23 mouse cellular contexts compared by ENCODE assay signal in the genomic region with DNA sequence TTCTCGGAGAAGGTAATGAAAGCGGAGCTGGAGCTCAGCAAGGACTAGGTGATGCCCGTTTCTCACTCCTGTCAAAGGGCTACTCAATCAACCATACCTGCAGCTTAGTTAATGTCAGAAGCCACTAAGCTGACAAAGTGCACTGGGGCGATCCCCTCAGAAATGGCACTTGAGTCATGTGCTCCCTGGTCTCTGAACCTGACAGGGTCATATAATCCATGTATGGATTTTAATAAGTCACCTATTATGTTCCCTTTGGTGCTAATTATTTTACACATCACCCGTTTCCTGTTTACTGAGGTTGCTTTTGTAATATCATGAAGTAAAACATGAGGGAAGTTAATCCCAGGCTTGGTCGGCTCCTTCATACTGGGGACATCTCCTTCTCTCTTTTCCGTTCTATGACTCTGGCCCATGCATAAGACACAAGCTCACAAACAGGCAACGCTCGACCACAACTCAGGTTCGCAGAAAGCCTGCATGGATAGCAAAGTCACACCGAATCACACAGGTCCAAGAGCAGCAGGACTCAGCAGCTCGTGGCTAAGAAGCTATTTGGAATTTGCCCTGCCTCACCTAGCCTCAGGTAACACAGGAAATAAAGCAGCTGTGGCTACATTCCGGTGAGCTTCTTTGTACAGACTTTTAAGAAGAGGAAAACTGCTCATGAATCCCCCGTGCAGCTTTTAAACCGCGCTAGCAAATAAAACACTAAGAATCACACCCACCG.
DNase-seq lines count a peak whose midpoint lies in the region; ATAC-seq and TF ChIP-seq lines count a peak whose summit lies in the region.
"Had no signal": no experiment of that assay in that cellular context is flagged by ENCODE, and none has a peak within 500 bp of the region (broad histone marks: within the 10 kb centered on the region; RNA-seq: fewer than 3 reads in every experiment).

No protein-coding gene starts in this region.

- intact Hi-C loops in heart, adult 2 months (cut with DNase I): no loop called here

- H3K36me3 ChIP-seq in heart, embryonic 13.5 days: peaks cover 18% of the 10 kb centered on the region
- no peaks in the 10 kb centered on the region; the same call in 1 of the 2 replicates for H3K36me3 ChIP-seq in heart, adult 2 months (ENCODE audit: control insufficient read depth, insufficient read depth, low read length)
- H3K36me3 ChIP-seq in kidney, postnatal 0 days (ENCODE audit: insufficient read depth, low read length): peaks cover 6% of the 10 kb centered on the region; the same call in 1 of the 2 replicates
- no peaks in the 10 kb centered on the region for H3K36me3 ChIP-seq in liver, embryonic 14.5 days (replicated peaks; ENCODE audit: control insufficient read depth, insufficient read depth, low read depth)
- H3K36me3 ChIP-seq in stomach, embryonic 16.5 days (ENCODE audit: control insufficient read depth, insufficient read depth, low read length): no peaks in the 10 kb centered on the region
- H3K36me3 ChIP-seq: embryonic facial prominence, embryonic 15.5 days; G1E; heart, embryonic 15.5 days; midbrain, embryonic 12.5 days; neural tube, embryonic 12.5 days had no signal

- no peak for DNase-seq in heart, adult 2 months
- no peak for DNase-seq in kidney, postnatal 0 days (ENCODE audit: low spot score)
- no peak for DNase-seq in kidney, postnatal 36 days
- DNase-seq in liver, embryonic 14.5 days (ENCODE audit: low read depth in 3 of 3, low spot score in 3 of 3): no peak
- DNase-seq in T-cell, adult 2 months (ENCODE audit: low spot score): no peak
- DNase-seq: adrenal gland, postnatal 25 days; cerebellum, adult 11 months; cerebellum, postnatal 36 days; heart, adult 18-20 months; kidney, adult 8-10 months; layer of hippocampus, postnatal 36 days; lung, postnatal 10 days; thymus, adult 18-20 months had no signal

- no peaks in the 10 kb centered on the region for H3K27me3 ChIP-seq in heart, embryonic 13.5 days (replicated peaks)
- H3K27me3 ChIP-seq in heart, adult 2 months (ENCODE audit: control insufficient read depth, insufficient read depth, low read length): no peaks in the 10 kb centered on the region
- no peaks in the 10 kb centered on the region for H3K27me3 ChIP-seq in kidney, postnatal 0 days (ENCODE audit: insufficient read depth, low read length)
- H3K27me3 ChIP-seq in liver, embryonic 14.5 days (ENCODE audit: control insufficient read depth, insufficient read depth, low read length): no peaks in the 10 kb centered on the region
- H3K27me3 ChIP-seq in stomach, embryonic 16.5 days (ENCODE audit: control insufficient read depth, insufficient read depth, low read length): no peaks in the 10 kb centered on the region
- H3K27me3 ChIP-seq: embryonic facial prominence, embryonic 15.5 days; heart, embryonic 15.5 days; midbrain, embryonic 12.5 days; neural tube, embryonic 12.5 days had no signal

- H3K9me3 ChIP-seq in heart, embryonic 13.5 days: no peaks in the 10 kb centered on the region
- H3K9me3 ChIP-seq in kidney, postnatal 0 days (replicated peaks; ENCODE audit: low read length): no peaks in the 10 kb centered on the region
- H3K9me3 ChIP-seq in liver, embryonic 14.5 days (ENCODE audit: control insufficient read depth, low read length): no peaks in the 10 kb centered on the region
- no peaks in the 10 kb centered on the region for H3K9me3 ChIP-seq in stomach, embryonic 16.5 days (replicated peaks; ENCODE audit: control insufficient read depth, low read length)
- H3K9me3 ChIP-seq: embryonic facial prominence, embryonic 15.5 days; heart, embryonic 15.5 days; midbrain, embryonic 12.5 days; neural tube, embryonic 12.5 days had no signal

- no peak for TF ChIP-seq POLR2A in heart, adult 2 months (IDR thresholded peaks at IDR 0.05; ENCODE audit: insufficient read depth, low read depth, low read length)

- ATAC-seq in heart, embryonic 13.5 days (ENCODE audit: extremely low read depth, insufficient number of reproducible peaks, low FRiP score, low TSS enrichment): no peak
- peak; percentile 84 for ATAC-seq in kidney, postnatal 0 days (replicated peaks; ENCODE audit: low FRiP score, low read depth)
- peak; percentile 26; the same call in 1 of the 2 replicates for ATAC-seq in liver, embryonic 14.5 days (ENCODE audit: insufficient read depth)
- ATAC-seq in stomach, embryonic 16.5 days (ENCODE audit: insufficient read depth, low FRiP score): 0 out of 2 replicates have a peak, but pooled peaks have one; percentile 69
- ATAC-seq in frontal cortex, adult (ENCODE audit: low TSS enrichment): no peak
- ATAC-seq: forebrain, embryonic 16.5 days had no signal

- peaks cover 60% of the 10 kb centered on the region for H3K4me1 ChIP-seq in heart, embryonic 13.5 days
- H3K4me1 ChIP-seq in heart, adult 2 months (ENCODE audit: control insufficient read depth, insufficient read depth, low read length): peaks cover 1% of the 10 kb centered on the region
- peaks cover 3% of the 10 kb centered on the region; the same call in 1 of the 2 replicates for H3K4me1 ChIP-seq in kidney, postnatal 0 days (replicated peaks; ENCODE audit: insufficient read depth, low read length)
- peaks cover 0 to 10% of the 10 kb centered on the region in 2 experiments; a peak in 2 of 4 replicates for H3K4me1 ChIP-seq in liver, embryonic 14.5 days (replicated peaks; ENCODE audit: control insufficient read depth in 2 of 2, insufficient read depth in 2 of 2, low read length in 1 of 2)
- 0 out of 2 replicates have a peak, but pooled peaks cover 3% of the 10 kb centered on the region for H3K4me1 ChIP-seq in stomach, embryonic 16.5 days (ENCODE audit: control insufficient read depth, insufficient read depth, low read length)
- H3K4me1 ChIP-seq: embryonic facial prominence, embryonic 15.5 days had no signal

- H3K4me2 ChIP-seq in heart, embryonic 13.5 days: no peak overlapping the region
- H3K4me2 ChIP-seq in kidney, postnatal 0 days (ENCODE audit: low read length): no peak overlapping the region; the same call in 1 of the 2 replicates
- H3K4me2 ChIP-seq in liver, embryonic 14.5 days (ENCODE audit: low read depth): peak overlapping the region; percentile 26; the same call in 1 of the 2 replicates
- H3K4me2 ChIP-seq in stomach, embryonic 16.5 days (ENCODE audit: low read depth, low read length): no peak overlapping the region
- H3K4me2 ChIP-seq: embryonic facial prominence, embryonic 15.5 days; heart, embryonic 15.5 days; midbrain, embryonic 12.5 days; neural tube, embryonic 12.5 days had no signal

- no peak for TF ChIP-seq EP300 in heart, adult 2 months (IDR thresholded peaks at IDR 0.05; ENCODE audit: insufficient read depth, low read depth, low read length)
- no peak for TF ChIP-seq EP300 in liver, embryonic 14.5 days (IDR thresholded peaks at IDR 0.05; ENCODE audit: low read depth)

- TF ChIP-seq CTCF in heart, adult 2 months (IDR thresholded peaks at IDR 0.05): no peak
- TF ChIP-seq CTCF in kidney, postnatal 0 days (IDR thresholded peaks at IDR 0.05; ENCODE audit: low read depth): no peak
- TF ChIP-seq CTCF in liver, embryonic 14.5 days (IDR thresholded peaks at IDR 0.05; ENCODE audit: low read depth): no peak

- WGBS in heart, embryonic 13.5 days: 80% methylated on average over 17 of the region's 17 CpGs
- 90% methylated on average over 17 of the region's 17 CpGs for WGBS in heart, adult 2 months
- WGBS in kidney, postnatal 0 days: 60% methylated on average over 17 of the region's 17 CpGs
- 58% methylated on average over 17 of the region's 17 CpGs for WGBS in liver, embryonic 14.5 days (ENCODE audit: insufficient replicate concordance)
- WGBS in stomach, embryonic 16.5 days: 73% methylated on average over 17 of the region's 17 CpGs

- H3K9ac ChIP-seq in heart, embryonic 13.5 days: no peak overlapping the region
- no peak overlapping the region for H3K9ac ChIP-seq in heart, adult 2 months (ENCODE audit: low read depth, low read length)
- no peak overlapping the region for H3K9ac ChIP-seq in kidney, postnatal 0 days (ENCODE audit: low read depth, low read length)
- no peak overlapping the region for H3K9ac ChIP-seq in liver, embryonic 14.5 days (replicated peaks)
- H3K9ac ChIP-seq in stomach, embryonic 16.5 days (ENCODE audit: low read length): no peak overlapping the region
- H3K9ac ChIP-seq: embryonic facial prominence, embryonic 15.5 days; heart, embryonic 15.5 days; midbrain, embryonic 12.5 days; neural tube, embryonic 12.5 days had no signal

- H3K4me3 ChIP-seq in heart, embryonic 13.5 days: no peak overlapping the region
- H3K4me3 ChIP-seq in heart, adult 2 months: no peak overlapping the region
- no peak overlapping the region for H3K4me3 ChIP-seq in kidney, postnatal 0 days (replicated peaks; ENCODE audit: low read depth, low read length)
- no peak overlapping the region for H3K4me3 ChIP-seq in liver, embryonic 14.5 days (ENCODE audit: insufficient read depth in 1 of 2, low read depth in 2 of 2, low read length in 2 of 2)
- H3K4me3 ChIP-seq in stomach, embryonic 16.5 days (replicated peaks; ENCODE audit: low read length): no peak overlapping the region
- H3K4me3 ChIP-seq: embryonic facial prominence, embryonic 15.5 days; heart, embryonic 15.5 days; layer of hippocampus, adult 2 months; midbrain, embryonic 12.5 days; neural tube, embryonic 12.5 days had no signal

- H3K79me2 ChIP-seq in heart, adult 2 months (replicated peaks; ENCODE audit: control insufficient read depth, insufficient read depth, low read length): no peaks in the 10 kb centered on the region

- H3K27ac ChIP-seq in heart, embryonic 13.5 days (replicated peaks): peak overlapping the region; percentile 53; the same call in 1 of the 2 replicates
- no peak overlapping the region for H3K27ac ChIP-seq in heart, adult 2 months
- no peak overlapping the region for H3K27ac ChIP-seq in kidney, postnatal 0 days
- H3K27ac ChIP-seq in liver, embryonic 14.5 days: no peak overlapping the region
- no peak overlapping the region for H3K27ac ChIP-seq in stomach, embryonic 16.5 days (ENCODE audit: low read length)
- H3K27ac ChIP-seq: embryonic facial prominence, embryonic 15.5 days; heart, embryonic 15.5 days; layer of hippocampus, adult 2 months; midbrain, embryonic 12.5 days; neural tube, embryonic 12.5 days had no signal

Comparison
In these comparisons a context has a peak if more than half of its experiments do, and no peak if none do; other contexts are left out.
1. ATAC-seq: peak in kidney, postnatal 0 days (single experiment), liver, embryonic 14.5 days (single experiment) and stomach, embryonic 16.5 days (single experiment); none in heart, embryonic 13.5 days (single experiment) and frontal cortex, adult (single experiment).